In genomic region chr14:120520843-120521242, GRCm38 (mm10) we compare ENCODE assay signal across 20 mouse cellular contexts. TPM values are rescaled to one million over a fixed set of nuclear protein-coding genes. Genes with fewer than 3 reads are reported as not detected.
DNase-seq lines count a peak whose midpoint lies in the region; ATAC-seq and TF ChIP-seq lines count a peak whose summit lies in the region.
"Had no signal": no experiment of that assay in that cellular context is flagged by ENCODE, and none has a peak within 500 bp of the region (broad histone marks: within the 10 kb centered on the region; RNA-seq: fewer than 3 reads in every experiment).

No protein-coding gene starts in this region.

- no peak for TF ChIP-seq POLR2A in MEL (IDR thresholded peaks at IDR 0.05; ENCODE audit: control insufficient read depth in 1 of 2, insufficient read depth in 1 of 2, low read depth in 1 of 2, low read length in 2 of 2, poor library complexity in 1 of 2)

- TF ChIP-seq RAD21 in MEL (IDR thresholded peaks at IDR 0.05; ENCODE audit: low read depth, low read length): no peak

- no peaks in the 10 kb centered on the region for H3K9me3 ChIP-seq in forebrain, embryonic 11.5 days (ENCODE audit: control insufficient read depth, low read length)
- no peaks in the 10 kb centered on the region for H3K9me3 ChIP-seq in forebrain, embryonic 15.5 days
- H3K9me3 ChIP-seq in MEL (replicated peaks; ENCODE audit: insufficient read depth, low read length): no peaks in the 10 kb centered on the region
- H3K9me3 ChIP-seq in kidney, embryonic 15.5 days (replicated peaks): no peaks in the 10 kb centered on the region; the same call in 1 of the 2 replicates
- H3K9me3 ChIP-seq: forebrain, embryonic 13.5 days; limb, embryonic 10.5 days; lung, embryonic 15.5 days; midbrain, embryonic 13.5 days had no signal

- H3K4me3 ChIP-seq in forebrain, embryonic 11.5 days (ENCODE audit: low read depth, low read length): no peak overlapping the region
- no peak overlapping the region for H3K4me3 ChIP-seq in forebrain, embryonic 15.5 days
- no peak overlapping the region for H3K4me3 ChIP-seq in MEL (ENCODE audit: control insufficient read depth in 1 of 2, insufficient read depth in 1 of 2, low read depth in 2 of 2, low read length in 2 of 2)
- H3K4me3 ChIP-seq in kidney, embryonic 15.5 days (replicated peaks): no peak overlapping the region
- H3K4me3 ChIP-seq: forebrain, embryonic 13.5 days; heart, adult 2 months; limb, embryonic 10.5 days; lung, embryonic 15.5 days; midbrain, embryonic 13.5 days had no signal

- no peaks in the 10 kb centered on the region for H3K36me3 ChIP-seq in forebrain, embryonic 11.5 days (ENCODE audit: control insufficient read depth, insufficient read depth, low read length)
- no peaks in the 10 kb centered on the region for H3K36me3 ChIP-seq in forebrain, embryonic 15.5 days
- no peaks in the 10 kb centered on the region for H3K36me3 ChIP-seq in MEL (ENCODE audit: control insufficient read depth in 1 of 2, insufficient read depth in 2 of 2, low read length in 2 of 2)
- H3K36me3 ChIP-seq in kidney, embryonic 15.5 days: no peaks in the 10 kb centered on the region
- H3K36me3 ChIP-seq: limb, embryonic 10.5 days; lung, embryonic 15.5 days; midbrain, embryonic 13.5 days had no signal

- H3K4me1 ChIP-seq in forebrain, embryonic 11.5 days (replicated peaks; ENCODE audit: control insufficient read depth, insufficient read depth, low read length): no peaks in the 10 kb centered on the region
- no peaks in the 10 kb centered on the region for H3K4me1 ChIP-seq in forebrain, embryonic 15.5 days
- no peaks in the 10 kb centered on the region for H3K4me1 ChIP-seq in MEL (ENCODE audit: control insufficient read depth in 1 of 2, insufficient read depth in 2 of 2, low read length in 2 of 2)
- no peaks in the 10 kb centered on the region for H3K4me1 ChIP-seq in kidney, embryonic 15.5 days
- H3K4me1 ChIP-seq: forebrain, embryonic 13.5 days; limb, embryonic 10.5 days; midbrain, embryonic 13.5 days had no signal

- H3K27me3 ChIP-seq in forebrain, embryonic 11.5 days (ENCODE audit: control insufficient read depth, insufficient read depth, low read length): no peaks in the 10 kb centered on the region
- no peaks in the 10 kb centered on the region for H3K27me3 ChIP-seq in forebrain, embryonic 15.5 days
- H3K27me3 ChIP-seq in MEL (ENCODE audit: control insufficient read depth in 1 of 2, insufficient read depth in 2 of 2, low read length in 2 of 2): no peaks in the 10 kb centered on the region
- no peaks in the 10 kb centered on the region for H3K27me3 ChIP-seq in kidney, embryonic 15.5 days
- H3K27me3 ChIP-seq: forebrain, embryonic 13.5 days; lung, embryonic 15.5 days; midbrain, embryonic 13.5 days had no signal

- no peak overlapping the region for H3K4me2 ChIP-seq in forebrain, embryonic 11.5 days (ENCODE audit: low read depth, low read length, severe bottlenecking)
- H3K4me2 ChIP-seq in forebrain, embryonic 15.5 days (replicated peaks): no peak overlapping the region
- no peak overlapping the region for H3K4me2 ChIP-seq in kidney, embryonic 15.5 days
- H3K4me2 ChIP-seq: forebrain, embryonic 13.5 days; hindbrain, embryonic 14.5 days; lung, embryonic 15.5 days; midbrain, embryonic 13.5 days had no signal

- no peak for TF ChIP-seq CTCF in MEL (IDR thresholded peaks at IDR 0.05 in 2 of 3, conservative IDR thresholded peaks at IDR 0.05 in 1 of 3; ENCODE audit: control insufficient read depth in 1 of 3, insufficient read depth in 1 of 3, low read depth in 2 of 3, low read length in 3 of 3, poor library complexity in 1 of 3, severe bottlenecking in 1 of 3)

- ATAC-seq in forebrain, embryonic 11.5 days (replicated peaks; ENCODE audit: low FRiP score): no peak
- no peak for ATAC-seq in forebrain, embryonic 15.5 days (replicated peaks)
- peak; percentile 79 for ATAC-seq in megakaryocyte, adult 5-6 weeks (ENCODE audit: poor library complexity, severe bottlenecking)
- ATAC-seq in kidney, embryonic 15.5 days (replicated peaks; ENCODE audit: low FRiP score): no peak
- ATAC-seq: forebrain, embryonic 13.5 days; midbrain, embryonic 13.5 days had no signal

- H3K9ac ChIP-seq in forebrain, embryonic 11.5 days (ENCODE audit: low read length): no peak overlapping the region
- H3K9ac ChIP-seq in forebrain, embryonic 15.5 days (replicated peaks): no peak overlapping the region
- no peak overlapping the region for H3K9ac ChIP-seq in MEL (ENCODE audit: control insufficient read depth, low read depth, low read length, poor library complexity, severe bottlenecking)
- H3K9ac ChIP-seq in kidney, embryonic 15.5 days: no peak overlapping the region
- H3K9ac ChIP-seq: forebrain, embryonic 13.5 days; hindbrain, embryonic 14.5 days; lung, embryonic 15.5 days; midbrain, embryonic 13.5 days had no signal

- peak; percentile 13 for DNase-seq in forebrain, embryonic 11.5 days (ENCODE audit: low spot score)
- DNase-seq in MEL (ENCODE audit: low read depth, low spot score): peak; percentile 21
- DNase-seq in induced T-regulatory cell, adult 2 months (ENCODE audit: low read depth): peak; percentile 37
- DNase-seq in gastrocnemius, postnatal 36 days: no peak
- DNase-seq in gastrocnemius, adult 8-10 months (ENCODE audit: low spot score in 2 of 2): no peak
- DNase-seq: adrenal gland, postnatal 36 days; B cell, adult 2 months; cerebellum, adult 11 months; heart, adult 2 months; kidney, adult 11 months; right cerebral cortex, postnatal 14 days had no signal

- H3K79me2 ChIP-seq in MEL (ENCODE audit: control insufficient read depth, insufficient read depth, low read length, poor library complexity): no peaks in the 10 kb centered on the region

- no peak overlapping the region for H3K27ac ChIP-seq in forebrain, embryonic 11.5 days (ENCODE audit: low read depth, low read length)
- H3K27ac ChIP-seq in forebrain, embryonic 15.5 days (replicated peaks): no peak overlapping the region
- no peak overlapping the region for H3K27ac ChIP-seq in MEL (ENCODE audit: control insufficient read depth, low read depth, low read length)
- H3K27ac ChIP-seq in kidney, embryonic 15.5 days: no peak overlapping the region
- H3K27ac ChIP-seq: forebrain, embryonic 13.5 days; heart, adult 2 months; hindbrain, embryonic 14.5 days; limb, embryonic 10.5 days; lung, embryonic 15.5 days; midbrain, embryonic 13.5 days; stomach, postnatal 0 days had no signal

- intact Hi-C loops in gastrocnemius, postnatal 36 days (cut with DNase I): no loop called here

- no peak for TF ChIP-seq EP300 in MEL (IDR thresholded peaks at IDR 0.05; ENCODE audit: low read depth in 1 of 2, low read length in 2 of 2)

- 82% methylated on average over 3 of the region's 3 CpGs for WGBS in forebrain, embryonic 11.5 days
- WGBS in forebrain, embryonic 15.5 days: 85% methylated on average over 3 of the region's 3 CpGs
- 55% methylated on average over 3 of the region's 3 CpGs for WGBS in kidney, embryonic 15.5 days

TF ChIP-seq in MEL, 35 proteins besides CTCF, POLR2A, EP300 and RAD21:
- TF ChIP-seq SIN3A (IDR thresholded peaks at IDR 0.05; ENCODE audit: low read length): no peak
- TF ChIP-seq UBTF (IDR thresholded peaks at IDR 0.05; ENCODE audit: borderline replicate concordance, insufficient read depth, low read depth, low read length): no peak
- no peak for TF ChIP-seq RCOR1 (IDR thresholded peaks at IDR 0.05; ENCODE audit: low read depth, low read length)
- no peak for TF ChIP-seq CHD2 (IDR thresholded peaks at IDR 0.05; ENCODE audit: low read length)
- TF ChIP-seq TBP (IDR thresholded peaks at IDR 0.05; ENCODE audit: low read depth, low read length): no peak

RNA-seq across cellular contexts. Expression of gene Rap2a, which starts 42.6 kb away (rescaled TPM):
- polyA plus RNA-seq in forebrain, embryonic 11.5 days (2014; fragmentation: Nextera tagmentation; extraction: Ambion mirVana): 21.7 and 23.8 TPM in 2 replicates
- polyA plus RNA-seq in forebrain, embryonic 15.5 days (2015; fragmentation: Nextera tagmentation; extraction: Ambion mirVana): 26.9 and 27.4 TPM in 2 replicates
- total RNA-seq in MEL (2012; rRNA removed): 4.7 and 5.1 TPM in 2 replicates
- 1 to 10 TPM in 1 of 2 experiments, not detected in 1; 8.6 TPM for polyA plus RNA-seq in MEL (2012; ENCODE audit: insufficient read depth in 1 of 2, insufficient read length in 2 of 2, low read depth in 1 of 2, low replicate concordance in 2 of 2, missing spikeins in 1 of 2)
- 33.0 and 37.6 TPM in 2 replicates for total RNA-seq in megakaryocyte, adult 5-6 weeks (2015)
- total RNA-seq in megakaryocyte, adult 5-6 weeks (2017): 23.4 and 24.0 TPM in 2 replicates
- polyA plus RNA-seq in kidney, embryonic 15.5 days (2015; fragmentation: Nextera tagmentation; extraction: Ambion mirVana): 14.6 and 16.2 TPM in 2 replicates
- 1 to 10 TPM; 3.5 to 3.7 TPM for total RNA-seq in gastrocnemius, postnatal 36 days (2021)
- total RNA-seq in gastrocnemius, adult 8-10 months (2022): 1 to 10 TPM; 2.5 to 3.2 (median 3.0) TPM

Comparison
In these comparisons a context has a peak if more than half of its experiments do, and no peak if none do; other contexts are left out.
1. DNase-seq: peak in forebrain, embryonic 11.5 days (single experiment), MEL (single experiment) and induced T-regulatory cell, adult 2 months (single experiment); none in gastrocnemius, postnatal 36 days (0 of 2) and gastrocnemius, adult 8-10 months (0 of 2).